Comparison of ENCODE assay signal across 12 mouse cellular contexts in genomic region chr19:32529252-32529942, GRCm38 (mm10).
"Had no signal": no experiment of that assay in that cellular context is flagged by ENCODE, and none has a peak within 500 bp of the region (broad histone marks: within the 10 kb centered on the region; RNA-seq: fewer than 3 reads in every experiment).

No protein-coding gene starts in this region.

- H3K9me3 ChIP-seq: intestine, embryonic 15.5 days; limb, embryonic 12.5 days; lung, embryonic 15.5 days; megakaryocyte, embryonic 14.5 days; midbrain, embryonic 15.5 days had no signal

- ATAC-seq: midbrain, embryonic 15.5 days had no signal

- DNase-seq: layer of hippocampus, postnatal 36 days; lung, postnatal 14 days; right cerebral cortex, postnatal 14 days; thymus, adult 18-20 months; thymus, postnatal 14 days had no signal

- H3K4me2 ChIP-seq: intestine, embryonic 15.5 days; limb, embryonic 12.5 days; liver, embryonic 11.5 days; lung, embryonic 15.5 days; midbrain, embryonic 15.5 days had no signal

- H3K4me3 ChIP-seq: intestine, embryonic 15.5 days; limb, embryonic 12.5 days; lung, embryonic 15.5 days; megakaryocyte, embryonic 14.5 days; midbrain, embryonic 15.5 days had no signal

- H3K4me1 ChIP-seq: intestine, embryonic 15.5 days; lung, embryonic 15.5 days; midbrain, embryonic 15.5 days had no signal

- H3K27me3 ChIP-seq: intestine, embryonic 15.5 days; limb, embryonic 12.5 days; lung, embryonic 15.5 days; megakaryocyte, embryonic 14.5 days; midbrain, embryonic 15.5 days had no signal

- H3K9ac ChIP-seq: intestine, embryonic 15.5 days; limb, embryonic 12.5 days; lung, embryonic 15.5 days; midbrain, embryonic 15.5 days had no signal

- H3K27ac ChIP-seq: intestine, embryonic 15.5 days; limb, embryonic 12.5 days; lung, embryonic 15.5 days; macrophage; midbrain, embryonic 15.5 days had no signal

- H3K36me3 ChIP-seq: intestine, embryonic 15.5 days; limb, embryonic 12.5 days; lung, embryonic 15.5 days; midbrain, embryonic 15.5 days had no signal
